Mouse (Mus musculus): ENCODE measurements around the gene Spag16. TPM values are rescaled to one million over a fixed set of nuclear protein-coding genes. Genes with fewer than 3 reads are reported as not detected.

Gene Spag16
- total RNA-seq (2023), result not detected

DNA sequence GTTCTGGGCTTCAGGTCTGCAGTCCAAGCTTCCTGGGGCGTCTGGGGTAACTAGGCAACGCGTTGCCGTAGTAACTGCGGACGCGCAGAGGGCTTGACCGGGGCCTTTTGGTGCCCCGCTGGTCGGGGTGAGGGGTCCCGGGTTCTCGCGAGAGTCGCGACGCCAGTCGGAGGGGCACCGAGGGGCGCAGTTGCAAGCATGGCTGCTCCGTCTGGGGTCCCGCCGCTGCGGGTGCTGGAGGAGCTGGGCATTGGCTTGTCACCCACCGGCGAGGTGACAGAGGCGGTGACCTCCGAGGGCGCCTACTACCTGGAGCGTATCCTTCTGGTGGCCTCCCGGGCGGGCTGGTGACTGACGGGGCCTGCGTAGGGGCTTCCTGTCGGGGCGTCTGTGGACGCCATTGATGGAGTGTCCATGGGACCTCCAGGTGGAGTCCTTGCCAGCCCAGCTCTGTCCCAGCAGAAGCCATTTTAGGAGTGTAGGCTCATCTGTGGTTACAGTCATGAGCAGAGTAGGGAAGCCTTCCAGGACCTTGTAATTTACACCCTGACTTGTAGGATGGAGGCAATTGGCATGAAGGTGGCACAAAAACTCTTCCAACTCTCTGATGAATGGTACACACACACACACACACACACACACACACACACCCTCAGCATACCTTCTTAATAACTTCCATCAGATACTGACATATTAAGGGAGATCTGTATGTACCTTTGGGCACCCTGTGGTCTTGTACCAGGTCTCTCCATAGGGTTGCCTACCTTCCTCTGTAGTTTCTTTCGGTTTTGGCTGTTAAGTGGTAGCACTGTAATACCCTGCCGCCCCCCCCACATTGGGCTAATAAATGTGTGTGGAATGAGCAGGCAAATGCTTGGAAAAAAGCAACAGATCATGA, at the start of gene Spag16:
Gene Spag16, plus strand, starts transcription at position 165 of the 898 bp plus-strand sequence.

GRCm38 (mm10) chr1:70725655-70726066, 898.9 kb downstream of the Spag16 start, which contains the start of gene Vwc2l:
Gene Vwc2l (plus strand): TSS chr1:70725715.

Other genes starting within 250 kb of the Spag16 start
- 1 to 10 TPM in 1 of 2 experiments, under 1 TPM in 1; 0.74 to 1.0 TPM for gene Ikzf2, start 139.7 kb upstream of the Spag16 start, total RNA-seq (2023)